Mouse (Mus musculus) heart, adult 2 months (tissue): ENCODE data around the gene Tmem199.

Experiments
- CTCF ChIP-seq: fragments of 200-600 bp; IDR thresholded peaks from 2 replicates; pipeline ENCODE4 v1.8.1; 2022; ENCODE audit warnings: antibody characterized with exemption, mild to moderate bottlenecking, moderate library complexity
- EP300 ChIP-seq: fragments of 200-500 bp; IDR thresholded peaks from 2 replicates; pipeline ENCODE4 v1.6.1; 2011; ENCODE audit warnings: low read depth, low read length, control low read depth; ENCODE audit not compliant: insufficient read depth
- POLR2A ChIP-seq: fragments of 200-500 bp; IDR thresholded peaks from 2 replicates; pipeline ENCODE4 v1.6.1; 2011; ENCODE audit warnings: mild to moderate bottlenecking, low read depth, low read length, control low read depth; ENCODE audit not compliant: insufficient read depth

DNA sequence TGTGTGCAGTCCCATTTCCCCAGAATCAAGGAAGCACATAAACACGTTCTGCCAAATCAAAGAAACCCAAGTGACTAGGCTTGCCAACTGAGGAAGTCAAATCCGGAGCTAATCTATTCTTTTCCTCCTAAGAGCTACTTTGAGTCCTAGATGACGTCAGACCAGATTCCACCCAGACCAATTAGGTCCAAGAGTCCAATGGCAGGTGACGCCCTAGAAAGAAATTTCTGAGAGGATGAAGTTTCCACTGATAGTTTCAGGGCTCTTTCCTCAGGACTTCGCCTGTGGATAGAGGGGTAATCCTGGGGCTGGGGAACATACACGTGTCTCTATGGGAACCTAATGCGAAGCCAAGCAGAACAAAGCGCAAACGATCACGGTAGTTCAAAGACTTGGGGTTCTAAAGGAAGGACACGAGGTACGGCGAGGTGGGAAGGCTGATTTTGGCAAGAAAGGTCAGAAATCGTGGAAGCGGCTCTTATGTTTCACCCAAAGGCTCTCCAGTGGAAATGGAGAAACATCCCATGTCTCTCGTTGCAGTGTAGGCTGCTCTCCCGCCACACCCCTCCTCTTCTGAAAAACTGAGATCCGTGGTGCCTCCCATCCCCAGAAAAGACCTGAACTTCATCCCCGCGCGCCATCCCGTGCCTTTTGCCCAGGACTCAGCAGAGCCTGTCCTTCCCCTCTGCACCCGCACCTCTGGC is 23.6 kb upstream of the Tmem199 start:
- TF ChIP-seq CTCF: no peak
- no peak for TF ChIP-seq EP300
- TF ChIP-seq POLR2A: peak; percentile 54; the same call in 1 of the 2 replicates
